Mouse (Mus musculus): ENCODE results near the gene Zkscan1. TPM values are rescaled to one million over a fixed set of nuclear protein-coding genes. Genes with fewer than 3 reads are reported as not detected.

The Zkscan1 gene
- 2.6 and 6.0 TPM in 2 replicates for polyA plus RNA-seq (2012; rRNA removed; ENCODE audit: low replicate concordance)

DNA sequence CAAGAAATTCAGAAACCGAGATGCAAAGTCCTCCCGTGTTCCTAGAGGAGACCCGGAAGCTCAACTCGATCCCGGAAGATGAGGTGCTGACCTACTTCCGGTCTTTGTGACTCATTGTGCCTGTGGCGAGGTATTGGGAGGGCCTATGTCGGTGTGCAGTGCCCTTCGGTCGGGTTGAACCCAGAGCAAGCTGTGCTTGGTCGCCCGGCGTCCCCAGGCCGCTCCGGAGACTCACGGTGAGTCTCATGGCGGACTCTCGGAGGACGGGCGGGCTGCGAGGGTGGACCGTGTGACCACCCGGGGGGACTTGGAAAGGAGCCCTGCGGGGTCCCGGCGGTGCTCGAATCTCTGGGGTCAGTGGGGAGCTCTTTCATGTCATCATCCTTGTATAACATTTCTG, at the start of gene Zkscan1:
Gene Zkscan1, plus strand, starts transcription at position 89 of the 400 bp plus-strand sequence.

DNA sequence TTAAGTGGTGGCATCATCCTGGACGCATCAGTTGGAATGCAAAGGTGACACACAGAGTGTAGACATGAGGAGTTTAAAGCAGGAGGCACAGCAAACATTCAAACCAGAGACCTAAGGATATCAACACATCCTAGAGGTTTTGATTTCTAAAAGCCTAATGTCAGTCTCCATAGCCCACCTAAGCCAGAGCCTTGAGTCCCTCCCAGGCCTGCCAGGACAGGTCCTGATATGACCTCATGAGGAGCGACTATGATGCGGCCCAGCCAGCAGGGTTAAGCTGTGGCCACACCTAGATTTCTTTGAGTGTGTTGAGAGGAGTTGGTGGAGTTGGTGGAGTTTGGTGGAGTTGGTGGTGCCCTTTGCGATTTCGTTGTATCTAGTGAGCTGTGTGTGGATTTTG, 32.0 kb upstream of the Zkscan1 start, which contains the start of gene Smok3c:
Gene Smok3c, plus strand, starts transcription at position 301 of the 400 bp plus-strand sequence.

DNA sequence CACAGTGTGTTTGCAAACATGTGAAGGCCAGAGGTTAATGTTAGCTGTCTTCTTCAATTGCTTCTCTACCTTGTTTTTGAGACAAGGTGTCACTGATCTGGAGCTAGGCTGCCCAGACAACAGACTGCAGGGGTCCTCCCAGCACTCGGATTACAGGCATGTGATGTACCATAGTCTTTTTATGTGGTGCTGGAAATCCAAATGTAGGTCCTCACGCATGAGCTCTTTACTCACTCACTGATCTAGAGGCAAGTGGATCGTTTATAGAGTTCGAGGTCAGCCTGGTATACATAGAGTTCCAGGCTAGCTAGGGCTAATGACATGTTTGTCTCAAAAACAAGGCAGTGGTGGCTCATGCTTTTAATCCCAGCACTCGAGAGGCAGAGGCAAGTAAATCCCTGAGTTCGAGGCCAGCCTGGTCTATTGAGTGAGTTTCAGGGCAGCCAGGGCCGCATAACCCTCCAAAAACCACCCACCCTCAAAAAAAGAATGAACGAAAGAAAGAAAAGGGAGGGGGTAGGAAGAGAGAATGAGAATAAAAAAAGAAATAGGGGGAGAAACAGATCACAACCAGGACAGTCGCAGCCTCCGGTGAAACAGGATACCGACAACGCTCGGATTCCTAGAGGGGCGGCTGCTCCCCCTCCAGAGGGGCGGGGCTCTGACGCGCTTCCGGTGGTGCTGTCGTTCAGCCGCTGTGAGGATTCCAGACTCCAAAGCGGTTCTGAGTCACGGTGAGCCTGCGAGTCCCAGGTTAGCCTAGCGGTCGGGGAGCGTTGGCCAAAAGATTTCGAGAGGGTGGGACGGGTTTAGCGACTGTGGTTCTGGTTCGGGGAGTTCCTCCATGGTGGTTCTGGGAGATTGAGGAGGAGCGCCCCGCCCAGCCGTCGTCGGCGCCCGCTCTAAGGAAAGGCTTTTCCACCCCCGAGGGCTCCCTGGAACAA, 31.6 kb downstream of the Zkscan1 start, which contains the start of gene Zscan21:
Gene Zscan21, plus strand, starts transcription at position 649 of the 944 bp plus-strand sequence.

DNA sequence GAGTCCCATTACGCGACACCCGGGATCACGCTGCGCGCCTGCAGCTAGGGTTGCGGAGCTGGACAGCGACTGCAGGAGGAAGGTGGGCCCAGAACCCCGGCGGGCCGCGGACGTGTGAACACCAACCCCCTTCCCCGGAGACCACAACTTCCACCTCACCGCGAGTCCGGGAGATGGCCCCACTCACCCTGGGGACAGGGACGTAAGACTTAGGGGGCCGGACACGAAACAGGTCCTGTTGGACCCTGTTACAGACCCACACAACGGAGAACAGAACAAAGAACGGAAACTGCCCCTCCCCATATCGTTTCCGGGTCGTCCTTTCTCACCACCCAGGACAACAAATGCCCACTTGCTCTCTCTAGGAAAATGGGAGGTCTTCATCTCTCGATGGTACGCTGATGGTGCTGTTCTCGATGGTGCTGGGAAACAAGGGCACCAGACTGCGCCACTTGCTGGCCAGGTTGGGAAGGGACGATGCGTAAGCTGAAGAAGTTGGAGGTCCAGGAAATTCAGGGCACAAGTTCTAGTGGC, 70.6 kb downstream of the Zkscan1 start, which contains the start of gene Zfp113:
Gene Zfp113, minus strand, starts transcription at position 302 of the 534 bp plus-strand sequence.

Other genes with a start within 250 kb of the Zkscan1 start
- 3.9 and 13.9 TPM in 2 replicates for gene Pilra, start 248.8 kb upstream of the Zkscan1 start, polyA plus RNA-seq (2012; rRNA removed; ENCODE audit: low replicate concordance)
- 3.8 and 10.5 TPM in 2 replicates for gene Pilrb1, start 227.0 kb upstream of the Zkscan1 start, polyA plus RNA-seq (2012; rRNA removed; ENCODE audit: low replicate concordance)
- gene Pilrb2, start 213.3 kb upstream of the Zkscan1 start, polyA plus RNA-seq (2012; rRNA removed; ENCODE audit: low replicate concordance): 5.4 and 12.5 TPM in 2 replicates
- gene Cyp3a13, start 163.5 kb upstream of the Zkscan1 start, polyA plus RNA-seq (2012; rRNA removed; ENCODE audit: low replicate concordance): 0.05 and 0.10 TPM in 2 replicates
- 0.19 and 1.3 TPM in 2 replicates for gene Gjc3, start 122.0 kb upstream of the Zkscan1 start, polyA plus RNA-seq (2012; rRNA removed; ENCODE audit: low replicate concordance)
- 0.32 and 2.1 TPM in 2 replicates for gene Azgp1, start 103.6 kb upstream of the Zkscan1 start, polyA plus RNA-seq (2012; rRNA removed; ENCODE audit: low replicate concordance)
- not detected in 2 replicates for gene Smok3a, start 63.8 kb upstream of the Zkscan1 start, polyA plus RNA-seq (2012; rRNA removed; ENCODE audit: low replicate concordance)
- not detected in 2 replicates for gene Smok3b, start 63.7 kb upstream of the Zkscan1 start, polyA plus RNA-seq (2012; rRNA removed; ENCODE audit: low replicate concordance)
- gene Smok3c, start 31.9 kb upstream of the Zkscan1 start, polyA plus RNA-seq (2012; rRNA removed; ENCODE audit: low replicate concordance): not detected in 2 replicates
- 4.6 and 8.1 TPM in 2 replicates for gene Zscan21, start 31.8 kb downstream of the Zkscan1 start, polyA plus RNA-seq (2012; rRNA removed; ENCODE audit: low replicate concordance)
- gene Zfp113, start 70.7 kb downstream of the Zkscan1 start, polyA plus RNA-seq (2012; rRNA removed; ENCODE audit: low replicate concordance): 2.3 and 3.0 TPM in 2 replicates
- gene Cops6, start 76.0 kb downstream of the Zkscan1 start, polyA plus RNA-seq (2012; rRNA removed; ENCODE audit: low replicate concordance): 58.2 and 130 TPM in 2 replicates
- gene Ap4m1, start 86.9 kb downstream of the Zkscan1 start, polyA plus RNA-seq (2012; rRNA removed; ENCODE audit: low replicate concordance): 42.4 and 60.0 TPM in 2 replicates
- 23.8 and 27.4 TPM in 2 replicates for gene Mcm7, start 87.3 kb downstream of the Zkscan1 start, polyA plus RNA-seq (2012; rRNA removed; ENCODE audit: low replicate concordance)
- gene Taf6, start 102.4 kb downstream of the Zkscan1 start, polyA plus RNA-seq (2012; rRNA removed; ENCODE audit: low replicate concordance): 56.7 and 72.9 TPM in 2 replicates
- gene Cnpy4, start 102.4 kb downstream of the Zkscan1 start, polyA plus RNA-seq (2012; rRNA removed; ENCODE audit: low replicate concordance): 2.6 and 4.9 TPM in 2 replicates
- gene Mblac1, start 109.2 kb downstream of the Zkscan1 start, polyA plus RNA-seq (2012; rRNA removed; ENCODE audit: low replicate concordance): 5.2 and 11.9 TPM in 2 replicates
- gene Nxpe5, start 140.8 kb downstream of the Zkscan1 start, polyA plus RNA-seq (2012; rRNA removed; ENCODE audit: low replicate concordance): 2.6 and 4.4 TPM in 2 replicates
- gene Lamtor4, start 170.4 kb downstream of the Zkscan1 start, polyA plus RNA-seq (2012; rRNA removed; ENCODE audit: low replicate concordance): 177 and 194 TPM in 2 replicates
- gene BC037034, start 178.9 kb downstream of the Zkscan1 start, polyA plus RNA-seq (2012; rRNA removed; ENCODE audit: low replicate concordance): 55.8 and 97.3 TPM in 2 replicates
- 0.41 and 1.4 TPM in 2 replicates for gene Gal3st4, start 187.8 kb downstream of the Zkscan1 start, polyA plus RNA-seq (2012; rRNA removed; ENCODE audit: low replicate concordance)
- gene Gm43720, start 194.9 kb downstream of the Zkscan1 start, polyA plus RNA-seq (2012; rRNA removed; ENCODE audit: low replicate concordance): 0.04 TPM in 1 of 2 replicates, not detected in the other
- gene Gpc2, start 194.9 kb downstream of the Zkscan1 start, polyA plus RNA-seq (2012; rRNA removed; ENCODE audit: low replicate concordance): 4.2 and 7.0 TPM in 2 replicates
- 0.38 and 0.56 TPM in 2 replicates for gene Stag3, start 195.2 kb downstream of the Zkscan1 start, polyA plus RNA-seq (2012; rRNA removed; ENCODE audit: low replicate concordance)